Mouse (Mus musculus) kidney, embryonic 14.5 days (tissue): ENCODE results near the gene Ttc27. TPM values are rescaled to one million over a fixed set of nuclear protein-coding genes. Genes with fewer than 3 reads are reported as not detected.

Source experiments
- ATAC-seq: fragments of 200-750 bp; cut with Nextera tagmentation; 2 replicates; pipeline ENCODE4 v1.8.0; 2017; ENCODE audit warnings: moderate number of reproducible peaks, mild to moderate bottlenecking, moderate TSS enrichment, moderate library complexity; ENCODE audit not compliant: low FRiP score, low TSS enrichment
- H3K27ac ChIP-seq: fragments of 300-500 bp; sonication (generic); 2 replicates; pipeline ENCODE4 v1.5.1; 2014; ENCODE audit warnings: low read depth, mild to moderate bottlenecking, low read length, moderate library complexity, mixed read lengths
- H3K27me3 ChIP-seq: fragments of 300-500 bp; sonication (generic); 2 replicates; pipeline ENCODE4 v1.6.1; 2014; ENCODE audit warnings: mild to moderate bottlenecking, low read length; ENCODE audit not compliant: control insufficient read depth, insufficient read depth
- H3K36me3 ChIP-seq: fragments of 300-500 bp; sonication (generic); 2 replicates; pipeline ENCODE4 v1.6.1; 2014; ENCODE audit warnings: low read length, mixed read lengths; ENCODE audit not compliant: control insufficient read depth, insufficient read depth
- H3K4me1 ChIP-seq: fragments of 300-500 bp; sonication (generic); 2 replicates; pipeline ENCODE4 v1.6.1; 2014; ENCODE audit warnings: low read length, mixed read lengths; ENCODE audit not compliant: control insufficient read depth, insufficient read depth
- H3K4me2 ChIP-seq: fragments of 300-500 bp; sonication (generic); replicated peaks from 2 replicates; pipeline ENCODE4 v1.6.1; 2014; ENCODE audit warnings: low read depth, mild to moderate bottlenecking, low read length
- H3K4me3 ChIP-seq: fragments of 300-500 bp; sonication (generic); 2 replicates; pipeline ENCODE4 v1.5.1; 2014; ENCODE audit warnings: mild to moderate bottlenecking, low read length
- H3K9ac ChIP-seq: fragments of 300-500 bp; sonication (generic); 2 replicates; pipeline ENCODE4 v1.6.1; 2014; ENCODE audit warnings: low read depth, mild to moderate bottlenecking, low read length, moderate library complexity
- H3K9me3 ChIP-seq: fragments of 300-500 bp; sonication (generic); 2 replicates; pipeline ENCODE4 v1.6.1; 2016; ENCODE audit warnings: low read length; ENCODE audit not compliant: control insufficient read depth
- WGBS: fragments of 180-500 bp; shearing (Covaris S2); extraction: QIAGEN DNeasy Blood & Tissue Kit; methylation state at CpG from one replicate; pipeline ENCODE4 v1.1.7; 2014; 5-methylcytosine and 5-hydroxymethylcytosine counted together
- polyA plus RNA-seq: library from polyadenylated mRNA; unstranded; fragments of >200 nt; fragmentation: Nextera tagmentation; extraction: Ambion mirVana; gene quantifications from 2 replicates; pipeline ENCODE4 v1.2.1, GENCODE M21; 2014

The Ttc27 gene
- polyA plus RNA-seq: 26.4 and 32.4 TPM in 2 replicates

DNA sequence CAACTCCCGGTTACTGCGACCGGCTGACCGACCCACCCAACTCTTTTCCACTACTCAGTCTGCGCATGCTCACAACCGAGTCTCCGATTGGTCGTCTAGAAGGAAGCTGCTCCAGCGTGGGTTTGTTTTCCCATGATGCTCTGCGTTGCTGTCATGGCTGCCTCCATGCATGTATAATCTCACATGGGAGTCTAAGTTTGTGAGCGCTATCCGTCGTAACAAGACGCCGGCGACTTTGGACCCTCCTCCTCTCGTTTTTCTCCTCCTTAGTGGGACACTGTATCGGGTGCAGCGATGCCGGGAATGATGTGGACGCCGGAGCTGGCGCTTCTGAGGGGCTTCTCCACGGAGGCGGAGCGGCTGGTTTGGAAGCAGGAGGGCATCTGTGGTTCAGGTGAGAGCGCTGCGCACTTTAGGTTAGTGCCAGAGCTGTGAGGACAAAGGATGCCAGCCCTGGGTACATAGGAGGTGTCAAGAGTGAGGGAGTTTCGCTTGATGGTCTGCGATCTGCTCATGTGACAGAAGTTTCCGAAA is at the start of gene Ttc27:
Gene Ttc27, plus strand, starts transcription at position 115 of the 534 bp plus-strand sequence.
- under 1% methylated on average over 31 of the region's 31 CpGs for WGBS
- no peaks in the 10 kb centered on the region for H3K4me1 ChIP-seq
- ATAC-seq: peak; percentile 93
- no peaks in the 10 kb centered on the region for H3K27me3 ChIP-seq
- H3K27ac ChIP-seq: peak within 1 kb of the TSS; percentile 43; the same call in 1 of the 2 replicates
- peak within 1 kb of the TSS; percentile 70 for H3K4me3 ChIP-seq
- peaks cover 5% of the 10 kb centered on the region; the same call in 1 of the 2 replicates for H3K36me3 ChIP-seq
- peak within 1 kb of the TSS; percentile 69 for H3K9ac ChIP-seq
- peak within 1 kb of the TSS; percentile 66 for H3K4me2 ChIP-seq
- H3K9me3 ChIP-seq: no peaks in the 10 kb centered on the region

DNA sequence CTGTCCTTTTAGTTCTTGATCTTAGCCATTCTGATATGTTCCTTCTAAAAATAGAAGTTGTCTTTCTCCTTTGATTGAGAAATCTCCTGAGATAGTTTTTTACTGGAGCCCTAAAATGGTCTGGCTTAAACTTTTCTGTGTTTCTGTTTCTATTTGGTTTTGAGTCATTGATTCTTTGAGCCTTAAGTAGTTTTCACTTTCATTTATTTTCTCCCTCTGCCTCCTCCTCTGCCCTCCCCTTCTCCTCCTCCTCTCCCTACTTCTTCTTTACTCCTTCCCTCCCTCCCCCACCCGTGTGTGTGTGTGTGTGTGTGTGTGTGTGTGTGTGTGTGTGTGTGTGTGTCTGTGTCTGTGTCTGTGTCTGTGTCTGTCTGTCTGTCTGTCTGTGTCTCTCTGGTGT is 49.5 kb upstream of the Ttc27 start:
- no peak overlapping the region for H3K4me3 ChIP-seq
- 71% methylated on average over 1 of the region's 1 CpGs for WGBS
- no peaks in the 10 kb centered on the region for H3K9me3 ChIP-seq
- peaks cover 71% of the 10 kb centered on the region for H3K36me3 ChIP-seq
- H3K4me1 ChIP-seq: no peaks in the 10 kb centered on the region
- no peaks in the 10 kb centered on the region for H3K27me3 ChIP-seq
- H3K27ac ChIP-seq: no peak overlapping the region
- H3K4me2 ChIP-seq: no peak overlapping the region
- H3K9ac ChIP-seq: no peak overlapping the region
- ATAC-seq: no peak

DNA sequence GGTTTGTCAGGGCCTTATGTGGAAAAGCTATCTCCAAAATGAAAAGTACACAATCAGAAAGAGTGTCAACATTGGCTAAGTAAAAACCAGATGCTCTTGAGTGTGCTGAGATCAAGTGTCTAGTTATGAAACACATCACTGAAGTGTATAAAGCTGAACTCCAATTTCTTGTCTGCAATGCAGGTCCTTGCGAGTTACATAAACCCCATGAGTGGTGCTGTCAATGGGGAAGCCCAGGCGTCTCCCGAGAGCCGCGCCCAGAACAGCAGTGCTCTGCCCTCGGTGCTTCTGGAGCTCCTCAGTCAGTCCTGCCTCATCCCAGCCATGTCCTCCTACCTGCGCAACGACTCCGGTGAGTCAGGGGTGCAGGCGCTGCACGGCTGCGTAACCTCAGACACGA is 47.5 kb upstream of the Ttc27 start:
- Histone ChIP-seq H3K9ac (no peak overlapping the region), H3K9me3 (no peaks in the 10 kb centered on the region), H3K4me1 (no peaks in the 10 kb centered on the region), H3K36me3 (peaks cover 58% of the 10 kb centered on the region), H3K4me3 (no peak overlapping the region), H3K27me3 (no peaks in the 10 kb centered on the region), H3K27ac (no peak overlapping the region), H3K4me2 (no peak overlapping the region)
- WGBS: 97% methylated on average over 13 of the region's 13 CpGs
- no peak for ATAC-seq

DNA sequence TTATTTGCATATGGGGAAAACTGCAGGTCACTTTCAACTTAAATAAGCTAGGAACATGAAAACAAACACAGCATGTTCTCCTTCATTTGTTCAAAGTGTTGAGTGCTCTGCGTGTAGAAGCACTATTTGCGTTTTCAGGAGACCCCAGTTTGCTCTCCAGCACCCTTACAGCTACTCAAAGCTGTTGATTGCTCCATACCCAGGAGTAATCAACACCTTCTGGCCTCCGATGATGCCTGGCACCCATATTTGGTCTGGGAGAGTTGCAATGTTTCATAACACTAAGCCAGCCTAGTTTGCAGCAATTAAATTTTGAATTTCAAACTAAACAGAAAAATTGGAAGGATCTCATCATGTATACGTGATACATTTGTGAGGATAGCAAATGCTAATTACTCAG is 45.1 kb upstream of the Ttc27 start:
- Histone ChIP-seq H3K4me3 (no peak overlapping the region), H3K36me3 (peaks cover 65% of the 10 kb centered on the region), H3K9me3 (no peaks in the 10 kb centered on the region), H3K4me1 (no peaks in the 10 kb centered on the region), H3K27ac (no peak overlapping the region), H3K4me2 (no peak overlapping the region), H3K9ac (no peak overlapping the region), H3K27me3 (no peaks in the 10 kb centered on the region)
- ATAC-seq: no peak
- WGBS: 82% methylated on average over 4 of the region's 4 CpGs

DNA sequence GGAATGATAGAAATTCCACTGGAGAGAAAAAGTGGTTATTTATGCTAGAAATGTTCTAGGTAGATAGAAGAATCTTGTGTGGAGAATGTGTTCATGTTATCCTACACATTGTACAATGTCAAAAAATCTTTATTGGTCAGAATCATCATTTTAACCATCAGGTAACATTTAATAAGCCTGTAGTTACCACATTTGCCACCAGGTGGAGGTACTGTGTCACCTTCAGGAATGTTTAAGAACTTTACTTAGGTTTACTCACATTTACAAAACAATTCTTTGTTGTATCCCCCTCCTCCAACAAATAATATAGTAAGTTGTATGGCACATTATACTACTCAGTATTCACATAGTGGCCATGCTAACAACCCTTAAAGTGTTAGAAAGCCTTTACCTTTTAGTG is 44.3 kb upstream of the Ttc27 start:
- Histone ChIP-seq H3K27me3 (no peaks in the 10 kb centered on the region), H3K9me3 (no peaks in the 10 kb centered on the region), H3K4me2 (no peak overlapping the region), H3K4me1 (no peaks in the 10 kb centered on the region), H3K9ac (no peak overlapping the region), H3K36me3 (peaks cover 73% of the 10 kb centered on the region), H3K4me3 (no peak overlapping the region), H3K27ac (no peak overlapping the region)
- no peak for ATAC-seq

DNA sequence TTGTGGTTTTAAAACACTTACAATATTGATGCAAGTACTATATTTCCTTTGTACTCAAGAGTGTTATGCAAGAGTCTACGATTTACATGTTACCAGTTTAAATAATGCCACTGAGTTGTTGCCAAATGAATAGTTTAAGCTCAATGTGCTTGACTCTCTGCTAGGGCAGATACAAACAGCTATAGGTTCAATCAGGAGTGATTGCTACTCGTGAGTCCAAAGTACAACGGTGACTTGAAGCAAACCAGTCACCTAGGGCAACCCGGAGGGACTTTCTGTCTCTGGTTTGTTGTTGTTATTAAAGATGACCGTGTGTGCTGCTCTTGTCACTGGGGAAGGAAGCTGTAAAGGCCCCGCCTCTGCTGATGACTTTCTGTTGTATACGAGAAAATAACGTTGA is 39.5 kb upstream of the Ttc27 start:
- Histone ChIP-seq H3K9ac (no peak overlapping the region), H3K9me3 (no peaks in the 10 kb centered on the region), H3K4me2 (no peak overlapping the region), H3K27ac (no peak overlapping the region), H3K36me3 (peaks cover 48% of the 10 kb centered on the region), H3K4me1 (no peaks in the 10 kb centered on the region), H3K27me3 (no peaks in the 10 kb centered on the region), H3K4me3 (no peak overlapping the region)
- WGBS: 90% methylated on average over 8 of the region's 8 CpGs
- no peak for ATAC-seq

DNA sequence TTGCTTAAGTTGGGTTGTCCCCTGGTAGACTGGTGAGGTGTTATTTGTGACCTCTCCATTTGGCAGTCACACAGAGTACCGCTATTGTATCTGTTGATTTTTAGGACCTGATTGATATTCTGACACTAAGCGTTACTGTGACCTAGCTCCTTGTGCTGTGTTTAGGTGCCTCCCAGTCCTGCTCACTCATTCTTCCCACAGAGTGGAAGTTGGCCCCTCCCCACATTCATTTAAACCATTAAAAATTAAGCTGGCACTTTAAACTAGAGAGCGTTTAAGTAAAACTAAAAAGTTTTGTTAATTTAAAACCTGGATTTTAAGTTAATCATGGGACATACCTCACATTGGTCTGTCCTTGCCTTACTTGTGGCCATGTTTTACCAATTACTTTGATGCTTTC is 32.6 kb upstream of the Ttc27 start:
- Histone ChIP-seq H3K27ac (no peak overlapping the region), H3K9ac (no peak overlapping the region), H3K36me3 (peaks cover 27% of the 10 kb centered on the region), H3K4me3 (no peak overlapping the region), H3K4me1 (no peaks in the 10 kb centered on the region), H3K4me2 (no peak overlapping the region), H3K27me3 (no peaks in the 10 kb centered on the region), H3K9me3 (no peaks in the 10 kb centered on the region)
- ATAC-seq: no peak
- 68% methylated on average over 3 of the region's 3 CpGs for WGBS

DNA sequence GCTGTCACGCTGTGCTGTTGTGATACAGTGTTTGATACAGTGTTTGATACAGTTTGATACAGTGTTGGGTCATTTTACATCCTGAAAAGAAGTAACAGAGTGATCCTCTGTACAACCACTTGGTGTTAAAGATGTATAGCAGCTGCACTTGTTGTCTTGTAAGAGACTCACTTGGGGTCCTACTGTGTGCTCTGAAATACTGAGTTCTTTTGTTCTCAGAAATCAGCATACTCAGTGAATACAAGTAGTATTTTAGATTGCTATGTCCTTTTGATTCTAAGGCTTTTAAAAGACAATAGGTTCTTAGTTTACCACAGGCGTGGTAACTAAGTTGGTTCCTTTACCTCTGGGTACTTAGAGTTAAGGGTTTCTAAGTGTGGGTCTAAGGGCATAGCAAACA is 29.0 kb upstream of the Ttc27 start:
- ATAC-seq: no peak
- Histone ChIP-seq H3K36me3 (peaks cover 47% of the 10 kb centered on the region), H3K4me3 (no peak overlapping the region), H3K4me2 (no peak overlapping the region), H3K4me1 (no peaks in the 10 kb centered on the region), H3K9ac (no peak overlapping the region), H3K9me3 (no peaks in the 10 kb centered on the region), H3K27ac (no peak overlapping the region), H3K27me3 (no peaks in the 10 kb centered on the region)
- WGBS: 98% methylated on average over 2 of the region's 2 CpGs

DNA sequence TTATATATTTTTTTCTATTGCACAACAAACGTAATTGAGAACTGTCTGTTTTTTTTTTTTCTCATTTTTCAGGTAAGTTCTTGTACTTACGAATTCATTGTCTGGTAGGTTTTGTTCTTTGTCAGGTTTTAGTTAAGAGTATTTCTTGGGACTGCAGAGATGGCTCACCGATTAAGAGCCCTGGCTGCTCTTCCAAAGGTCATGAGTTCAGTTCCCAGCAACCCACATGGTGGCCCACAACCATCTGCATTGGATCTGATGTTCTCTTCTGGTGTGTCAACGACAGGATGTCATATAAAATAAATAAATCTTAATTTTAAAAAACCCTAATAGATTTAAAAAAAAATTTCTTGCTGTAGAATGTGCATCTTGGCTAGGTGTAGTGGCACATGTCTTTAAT is 28.1 kb upstream of the Ttc27 start:
- H3K27me3 ChIP-seq: no peaks in the 10 kb centered on the region
- H3K4me3 ChIP-seq: no peak overlapping the region
- H3K27ac ChIP-seq: no peak overlapping the region
- no peak for ATAC-seq
- H3K4me1 ChIP-seq: no peaks in the 10 kb centered on the region
- no peaks in the 10 kb centered on the region for H3K9me3 ChIP-seq
- H3K9ac ChIP-seq: no peak overlapping the region
- peaks cover 49% of the 10 kb centered on the region for H3K36me3 ChIP-seq
- 91% methylated on average over 4 of the region's 4 CpGs for WGBS
- no peak overlapping the region for H3K4me2 ChIP-seq
